Mouse (Mus musculus): ENCODE data around the gene Cxcl17. TPM values are rescaled to one million over a fixed set of nuclear protein-coding genes. Genes with fewer than 3 reads are reported as not detected.

The Cxcl17 gene
- polyA plus RNA-seq, 1 experiment from 2014 or later, result 0.15 TPM

DNA sequence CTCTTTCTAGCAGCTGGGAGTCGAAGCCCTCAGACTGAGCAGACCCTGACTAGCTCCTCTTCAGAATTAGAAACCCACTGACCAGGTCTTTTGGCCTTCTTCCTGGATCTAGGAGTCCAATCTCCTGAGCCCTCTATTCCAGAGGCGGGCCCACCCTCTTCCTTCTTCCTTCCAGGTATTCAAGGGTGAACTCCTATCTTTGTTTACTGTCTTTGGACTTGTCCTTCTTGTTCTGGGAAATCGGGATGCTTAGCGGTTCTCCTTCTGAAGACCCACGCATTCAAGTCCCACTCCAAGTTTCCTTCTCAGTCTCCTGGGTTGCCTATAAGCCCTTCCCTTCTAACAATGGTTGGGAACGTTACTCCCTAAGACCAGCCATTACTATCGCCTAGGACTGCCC, 23.8 kb downstream of the Cxcl17 start:
- H3K4me2 ChIP-seq (ENCODE audit: low read depth, low read length), result no peak overlapping the region
- 72% methylated on average over 7 of the region's 7 CpGs for WGBS (ENCODE audit: insufficient replicate concordance)
- H3K36me3 ChIP-seq (ENCODE audit: control insufficient read depth, insufficient read depth), result no peaks in the 10 kb centered on the region
- no peak overlapping the region for H3K4me3 ChIP-seq (ENCODE audit: low read depth, low read length)
- no peaks in the 10 kb centered on the region for H3K9me3 ChIP-seq (replicated peaks; ENCODE audit: control insufficient read depth, low read length)
- H3K9ac ChIP-seq (ENCODE audit: low read depth, low read length), result no peak overlapping the region
- no peak for ATAC-seq (ENCODE audit: low read depth)
- no peaks in the 10 kb centered on the region for H3K27me3 ChIP-seq (ENCODE audit: control insufficient read depth, insufficient read depth, low read depth, low read length)
- H3K4me1 ChIP-seq (ENCODE audit: control insufficient read depth, low read depth, low read length), result peaks cover 51% of the 10 kb centered on the region
- no peak overlapping the region for H3K27ac ChIP-seq (ENCODE audit: low read length)

DNA sequence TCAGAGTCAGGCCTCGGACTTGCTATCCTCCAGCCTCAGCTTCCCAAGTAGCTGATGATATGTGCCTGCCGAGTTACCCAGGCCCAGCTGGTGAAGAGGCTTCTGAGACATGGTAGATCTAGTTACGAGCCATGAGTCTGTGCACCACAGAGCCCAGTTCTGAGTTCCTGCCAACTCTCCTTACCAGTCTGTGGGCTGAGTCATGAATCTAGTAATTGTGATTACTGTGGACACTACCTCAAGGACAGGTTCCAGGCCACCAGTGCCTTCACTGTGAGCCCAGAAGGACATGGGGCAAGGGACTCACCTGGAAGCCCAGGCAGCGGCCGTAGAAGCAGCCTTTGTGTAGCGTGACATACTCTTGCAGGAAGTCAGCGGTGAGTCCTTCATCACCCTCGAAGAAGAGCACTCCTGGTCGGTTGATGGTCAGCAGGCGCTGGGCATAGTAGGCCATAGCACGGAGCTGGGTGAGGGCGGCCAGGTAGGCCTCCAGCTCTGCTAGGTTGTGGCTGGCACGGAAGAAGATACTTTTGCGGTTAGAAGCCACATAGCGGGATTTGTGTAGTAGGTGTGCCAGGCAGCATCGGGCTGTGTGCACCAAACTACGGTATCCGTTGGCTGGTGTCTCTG, 24.8 kb downstream of the Cxcl17 start:
- Histone ChIP-seq H3K4me1 (ENCODE audit: control insufficient read depth, low read depth, low read length) (peaks cover 49% of the 10 kb centered on the region), H3K9me3 (replicated peaks; ENCODE audit: control insufficient read depth, low read length) (no peaks in the 10 kb centered on the region), H3K27ac (ENCODE audit: low read length) (no peak overlapping the region), H3K4me2 (ENCODE audit: low read depth, low read length) (no peak overlapping the region), H3K27me3 (ENCODE audit: control insufficient read depth, insufficient read depth, low read depth, low read length) (no peaks in the 10 kb centered on the region), H3K4me3 (ENCODE audit: low read depth, low read length) (no peak overlapping the region), H3K36me3 (ENCODE audit: control insufficient read depth, insufficient read depth) (no peaks in the 10 kb centered on the region), H3K9ac (ENCODE audit: low read depth, low read length) (no peak overlapping the region)
- WGBS (ENCODE audit: insufficient replicate concordance), result 87% methylated on average over 18 of the region's 18 CpGs
- ATAC-seq (ENCODE audit: low read depth), result no peak

DNA sequence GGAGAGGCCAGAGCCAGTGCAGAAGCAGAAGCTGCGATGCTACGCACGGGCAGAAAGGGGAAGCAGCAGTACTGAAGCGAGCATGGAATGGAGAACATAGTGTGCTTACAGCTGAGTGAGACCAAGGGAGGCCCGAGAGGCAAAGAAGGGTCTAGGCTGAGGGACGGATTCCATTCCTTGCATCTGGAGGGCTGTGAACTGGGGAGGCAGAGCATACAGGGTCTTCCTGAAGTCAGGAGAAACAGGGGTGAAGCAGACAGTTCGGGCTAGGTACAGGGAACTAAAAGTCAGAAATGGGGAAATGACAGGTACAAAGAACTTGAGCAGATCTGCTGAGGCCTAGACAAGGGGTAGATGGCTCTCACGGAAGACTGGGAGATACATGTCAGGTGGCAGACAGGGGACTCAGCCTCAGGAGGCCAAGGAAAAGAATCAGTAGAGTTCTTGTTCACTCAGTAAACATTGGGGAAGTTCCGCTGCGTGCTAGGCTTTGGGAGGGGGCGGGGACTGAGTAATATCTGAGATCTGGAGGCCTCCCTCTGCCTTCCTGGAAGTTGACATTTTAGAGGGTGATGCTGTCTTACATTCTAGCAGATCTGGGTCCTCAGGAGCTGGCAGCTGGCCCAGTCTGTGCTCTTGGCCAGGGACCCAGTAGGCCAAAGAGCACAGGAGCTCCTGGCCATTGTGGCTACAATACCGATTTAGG, 26.7 kb downstream of the Cxcl17 start:
- H3K9ac ChIP-seq (ENCODE audit: low read depth, low read length), result peak overlapping the region; percentile 28
- H3K36me3 ChIP-seq (ENCODE audit: control insufficient read depth, insufficient read depth), result 0 out of 2 replicates have a peak, but pooled peaks cover 3% of the 10 kb centered on the region
- peak overlapping the region; percentile 21; the same call in 1 of the 2 replicates for H3K4me2 ChIP-seq (ENCODE audit: low read depth, low read length)
- ATAC-seq (ENCODE audit: low read depth), result peak; percentile 49
- H3K9me3 ChIP-seq (replicated peaks; ENCODE audit: control insufficient read depth, low read length), result no peaks in the 10 kb centered on the region
- H3K4me1 ChIP-seq (ENCODE audit: control insufficient read depth, low read depth, low read length), result peaks cover 38% of the 10 kb centered on the region
- H3K27ac ChIP-seq (ENCODE audit: low read length), result peak overlapping the region; percentile 82
- no peak overlapping the region for H3K4me3 ChIP-seq (ENCODE audit: low read depth, low read length)
- no peaks in the 10 kb centered on the region for H3K27me3 ChIP-seq (ENCODE audit: control insufficient read depth, insufficient read depth, low read depth, low read length)
- 21% methylated on average over 12 of the region's 12 CpGs for WGBS (ENCODE audit: insufficient replicate concordance)

DNA sequence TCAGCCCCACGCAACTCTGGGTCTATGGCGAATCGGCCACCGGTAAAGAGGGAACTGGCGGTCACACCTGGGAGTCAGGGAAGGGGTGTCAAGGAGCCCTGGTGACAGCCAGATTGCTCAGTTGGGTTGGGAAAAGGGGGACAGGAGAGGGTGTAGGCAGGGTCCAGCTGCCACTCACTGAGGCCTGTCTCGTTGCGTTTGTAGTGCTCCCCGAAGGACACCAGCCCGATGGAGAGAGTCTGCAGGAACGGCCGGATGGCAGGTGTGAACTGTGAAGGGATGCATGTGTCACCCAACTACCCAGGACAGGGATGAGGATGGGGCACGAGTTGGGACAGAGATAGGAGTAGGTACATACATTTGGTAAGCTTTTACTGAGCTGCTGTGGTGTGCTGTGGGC, 27.4 kb downstream of the Cxcl17 start:
- Histone ChIP-seq H3K9me3 (replicated peaks; ENCODE audit: control insufficient read depth, low read length) (no peaks in the 10 kb centered on the region), H3K27me3 (ENCODE audit: control insufficient read depth, insufficient read depth, low read depth, low read length) (no peaks in the 10 kb centered on the region), H3K4me2 (ENCODE audit: low read depth, low read length) (no peak overlapping the region), H3K9ac (ENCODE audit: low read depth, low read length) (no peak overlapping the region), H3K36me3 (ENCODE audit: control insufficient read depth, insufficient read depth) (0 out of 2 replicates have a peak, but pooled peaks cover 3% of the 10 kb centered on the region), H3K4me1 (ENCODE audit: control insufficient read depth, low read depth, low read length) (peaks cover 35% of the 10 kb centered on the region), H3K27ac (ENCODE audit: low read length) (peak overlapping the region; percentile 82), H3K4me3 (ENCODE audit: low read depth, low read length) (no peak overlapping the region)
- no peak for ATAC-seq (ENCODE audit: low read depth)
- 80% methylated on average over 12 of the region's 12 CpGs for WGBS (ENCODE audit: insufficient replicate concordance)

DNA sequence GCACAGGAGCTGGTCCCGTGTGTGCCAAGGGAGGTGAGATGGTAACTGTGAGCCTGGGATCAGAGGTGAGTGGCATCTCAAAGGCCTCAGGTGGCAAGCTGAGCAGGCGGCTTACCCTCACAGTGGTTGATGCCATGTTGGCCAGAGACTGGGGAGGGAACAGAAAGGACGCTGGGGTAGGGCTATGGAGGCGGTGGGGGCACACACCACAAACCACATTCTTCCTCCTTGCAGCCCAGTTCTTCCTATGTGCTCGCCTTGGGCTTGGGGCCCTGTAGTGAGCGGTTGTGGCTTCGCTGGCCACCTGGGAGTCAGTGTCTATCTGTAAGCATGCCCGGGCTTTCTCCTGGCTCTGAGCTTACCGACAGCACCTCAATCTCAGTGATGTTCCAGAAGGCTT, 27.9 kb downstream of the Cxcl17 start:
- H3K9ac ChIP-seq (ENCODE audit: low read depth, low read length), result no peak overlapping the region
- no peaks in the 10 kb centered on the region for H3K27me3 ChIP-seq (ENCODE audit: control insufficient read depth, insufficient read depth, low read depth, low read length)
- no peak for ATAC-seq (ENCODE audit: low read depth)
- H3K4me2 ChIP-seq (ENCODE audit: low read depth, low read length), result no peak overlapping the region
- WGBS (ENCODE audit: insufficient replicate concordance), result 41% methylated on average over 9 of the region's 9 CpGs
- H3K4me3 ChIP-seq (ENCODE audit: low read depth, low read length), result no peak overlapping the region
- H3K36me3 ChIP-seq (ENCODE audit: control insufficient read depth, insufficient read depth), result 0 out of 2 replicates have a peak, but pooled peaks cover 3% of the 10 kb centered on the region
- no peak overlapping the region for H3K27ac ChIP-seq (ENCODE audit: low read length)
- peaks cover 35% of the 10 kb centered on the region for H3K4me1 ChIP-seq (ENCODE audit: control insufficient read depth, low read depth, low read length)
- H3K9me3 ChIP-seq (replicated peaks; ENCODE audit: control insufficient read depth, low read length), result no peaks in the 10 kb centered on the region

DNA sequence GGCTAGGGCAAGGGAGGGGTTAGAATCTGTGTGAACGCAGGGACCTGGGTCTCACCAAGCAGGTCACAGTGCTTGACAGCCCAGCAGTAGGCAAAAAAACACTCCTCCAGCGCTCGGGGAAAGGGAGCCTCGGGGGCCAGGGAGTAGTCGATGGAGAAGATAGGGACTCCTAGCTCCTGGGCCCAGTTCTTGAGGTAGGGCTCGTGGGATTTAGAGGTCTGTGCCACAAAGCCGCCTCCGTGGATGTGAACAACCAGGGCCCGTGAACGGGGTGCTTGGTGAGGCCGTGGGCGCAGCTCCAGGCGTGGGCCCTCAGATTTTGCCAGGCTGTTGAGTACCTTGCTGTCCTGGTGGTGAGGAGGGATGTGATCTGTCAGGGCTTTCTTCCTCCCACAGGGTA, 28.4 kb downstream of the Cxcl17 start:
- no peaks in the 10 kb centered on the region for H3K9me3 ChIP-seq (replicated peaks; ENCODE audit: control insufficient read depth, low read length)
- 0 out of 2 replicates have a peak, but pooled peaks cover 3% of the 10 kb centered on the region for H3K36me3 ChIP-seq (ENCODE audit: control insufficient read depth, insufficient read depth)
- no peak overlapping the region for H3K9ac ChIP-seq (ENCODE audit: low read depth, low read length)
- no peak overlapping the region for H3K27ac ChIP-seq (ENCODE audit: low read length)
- no peaks in the 10 kb centered on the region for H3K27me3 ChIP-seq (ENCODE audit: control insufficient read depth, insufficient read depth, low read depth, low read length)
- no peak overlapping the region for H3K4me2 ChIP-seq (ENCODE audit: low read depth, low read length)
- ATAC-seq (ENCODE audit: low read depth), result no peak
- H3K4me1 ChIP-seq (ENCODE audit: control insufficient read depth, low read depth, low read length), result peaks cover 35% of the 10 kb centered on the region
- no peak overlapping the region for H3K4me3 ChIP-seq (ENCODE audit: low read depth, low read length)
- 79% methylated on average over 13 of the region's 13 CpGs for WGBS (ENCODE audit: insufficient replicate concordance)

DNA sequence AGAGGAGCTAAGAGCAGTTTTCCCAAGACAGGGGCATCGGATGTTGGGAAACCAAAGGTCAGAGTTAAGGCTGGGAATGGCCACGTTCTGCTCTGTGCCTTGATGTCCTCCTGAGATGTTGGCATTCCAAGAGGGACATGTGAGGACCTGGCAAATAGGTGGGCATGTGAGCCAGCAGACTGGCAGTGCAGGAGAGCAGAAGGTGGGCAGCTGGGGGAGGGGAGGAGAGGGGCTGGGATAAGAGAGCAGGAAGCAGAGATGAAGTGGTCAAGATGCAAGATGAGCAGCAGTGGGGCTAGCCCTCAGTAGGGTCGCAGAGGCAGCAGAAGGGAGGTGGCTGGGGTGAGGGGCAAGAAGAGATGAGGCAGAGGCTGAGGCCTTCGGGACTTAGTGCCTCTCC, 28.8 kb downstream of the Cxcl17 start:
- Histone ChIP-seq H3K27ac (ENCODE audit: low read length) (no peak overlapping the region), H3K36me3 (ENCODE audit: control insufficient read depth, insufficient read depth) (0 out of 2 replicates have a peak, but pooled peaks cover 3% of the 10 kb centered on the region), H3K9ac (ENCODE audit: low read depth, low read length) (no peak overlapping the region), H3K4me1 (ENCODE audit: control insufficient read depth, low read depth, low read length) (peaks cover 34% of the 10 kb centered on the region), H3K27me3 (ENCODE audit: control insufficient read depth, insufficient read depth, low read depth, low read length) (no peaks in the 10 kb centered on the region), H3K9me3 (replicated peaks; ENCODE audit: control insufficient read depth, low read length) (no peaks in the 10 kb centered on the region), H3K4me2 (ENCODE audit: low read depth, low read length) (no peak overlapping the region), H3K4me3 (ENCODE audit: low read depth, low read length) (no peak overlapping the region)
- no peak for ATAC-seq (ENCODE audit: low read depth)
- 59% methylated on average over 4 of the region's 4 CpGs for WGBS (ENCODE audit: insufficient replicate concordance)

DNA sequence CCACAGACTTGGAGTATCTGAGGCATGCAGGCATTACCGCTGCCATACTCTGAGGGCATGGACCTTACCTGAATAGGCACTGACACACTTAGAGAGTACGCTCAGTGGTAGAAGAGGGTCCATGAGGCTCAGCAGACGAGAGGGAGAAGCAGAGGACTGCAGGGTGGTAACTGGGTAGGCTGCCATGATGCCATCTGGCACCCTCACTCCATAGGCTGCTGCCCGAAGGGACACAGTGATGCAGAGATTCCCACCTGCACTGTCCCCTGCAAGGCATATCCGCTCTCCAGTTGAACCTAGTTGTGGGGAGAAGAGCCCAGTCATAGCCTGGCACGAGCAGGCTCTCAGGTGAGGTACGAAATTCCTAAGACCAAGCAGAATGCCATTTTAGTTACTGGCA, 29.3 kb downstream of the Cxcl17 start:
- no peak for ATAC-seq (ENCODE audit: low read depth)
- Histone ChIP-seq H3K9ac (ENCODE audit: low read depth, low read length) (no peak overlapping the region), H3K9me3 (replicated peaks; ENCODE audit: control insufficient read depth, low read length) (no peaks in the 10 kb centered on the region), H3K4me2 (ENCODE audit: low read depth, low read length) (no peak overlapping the region), H3K27ac (ENCODE audit: low read length) (no peak overlapping the region), H3K27me3 (ENCODE audit: control insufficient read depth, insufficient read depth, low read depth, low read length) (no peaks in the 10 kb centered on the region), H3K4me1 (ENCODE audit: control insufficient read depth, low read depth, low read length) (peaks cover 34% of the 10 kb centered on the region), H3K36me3 (ENCODE audit: control insufficient read depth, insufficient read depth) (0 out of 2 replicates have a peak, but pooled peaks cover 3% of the 10 kb centered on the region), H3K4me3 (ENCODE audit: low read depth, low read length) (no peak overlapping the region)
- WGBS (ENCODE audit: insufficient replicate concordance), result 77% methylated on average over 7 of the region's 7 CpGs

DNA sequence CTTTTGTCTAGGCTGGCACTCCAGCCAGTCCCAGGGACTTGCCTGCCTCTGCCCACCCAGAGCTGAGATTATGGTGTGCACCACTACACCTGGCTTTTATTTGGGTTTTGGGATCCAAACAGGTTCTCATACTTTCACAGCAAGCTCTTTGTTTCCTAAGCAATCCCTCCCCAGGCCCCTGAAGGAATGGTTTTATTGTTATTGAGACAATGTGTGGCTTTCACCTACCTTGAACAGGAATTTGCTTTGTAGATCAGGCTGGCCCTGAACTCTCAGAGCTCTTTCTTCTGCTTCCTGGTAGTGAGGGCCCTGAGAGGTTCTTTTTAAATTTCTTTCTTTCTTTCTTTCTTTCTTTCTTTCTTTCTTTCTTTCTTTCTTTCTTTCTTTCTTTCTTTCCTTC, 30.1 kb downstream of the Cxcl17 start:
- 0 out of 2 replicates have a peak, but pooled peaks cover 3% of the 10 kb centered on the region for H3K36me3 ChIP-seq (ENCODE audit: control insufficient read depth, insufficient read depth)
- no peaks in the 10 kb centered on the region for H3K9me3 ChIP-seq (replicated peaks; ENCODE audit: control insufficient read depth, low read length)
- H3K4me2 ChIP-seq (ENCODE audit: low read depth, low read length), result no peak overlapping the region
- H3K27me3 ChIP-seq (ENCODE audit: control insufficient read depth, insufficient read depth, low read depth, low read length), result no peaks in the 10 kb centered on the region
- peaks cover 34% of the 10 kb centered on the region for H3K4me1 ChIP-seq (ENCODE audit: control insufficient read depth, low read depth, low read length)
- no peak overlapping the region for H3K9ac ChIP-seq (ENCODE audit: low read depth, low read length)
- H3K4me3 ChIP-seq (ENCODE audit: low read depth, low read length), result no peak overlapping the region
- no peak overlapping the region for H3K27ac ChIP-seq (ENCODE audit: low read length)
- ATAC-seq (ENCODE audit: low read depth), result no peak
